Mouse (Mus musculus) cerebellum, adult 2 months (tissue): ENCODE data around the gene Ntng2. TPM values are rescaled to one million over a fixed set of nuclear protein-coding genes. Genes with fewer than 3 reads are reported as not detected.

Source experiments
- DNase-seq, 2 experiments: peaks; one replicate each; pipeline ENCODE4 v3.0.0; 2021
- H3K27ac ChIP-seq: fragments of 200-500 bp; 2 replicates; pipeline ENCODE4 v1.5.1; 2012; ENCODE audit warnings: low read length, control low read depth, inconsistent platforms; ENCODE audit not compliant: insufficient read depth
- H3K27me3 ChIP-seq: fragments of 200-500 bp; 2 replicates; pipeline ENCODE4 v1.6.1; 2012; ENCODE audit warnings: inconsistent platforms, mild to moderate bottlenecking, low read length, moderate library complexity; ENCODE audit not compliant: control insufficient read depth, insufficient read depth
- H3K4me1 ChIP-seq: fragments of 200-500 bp; 2 replicates; pipeline ENCODE4 v1.6.1; 2011; ENCODE audit warnings: low read length; ENCODE audit not compliant: control insufficient read depth, insufficient read depth
- H3K4me3 ChIP-seq: fragments of 200-500 bp; replicated peaks from 2 replicates; pipeline ENCODE3; 2011; ENCODE audit warnings: mild to moderate bottlenecking, low read depth, low read length, control low read depth; ENCODE audit not compliant: insufficient read depth
- CTCF ChIP-seq: fragments of 200-500 bp; IDR thresholded peaks from 2 replicates; pipeline ENCODE4 v1.5.1; 2011; ENCODE audit warnings: low read depth, mild to moderate bottlenecking, control low read depth, low read length, moderate library complexity, borderline replicate concordance; ENCODE audit not compliant: insufficient read depth
- POLR2A ChIP-seq: fragments of 200-500 bp; IDR thresholded peaks from 2 replicates; pipeline ENCODE4 v1.6.1; 2011; ENCODE audit warnings: low read length, control low read depth, borderline replicate concordance; ENCODE audit not compliant: insufficient read depth
- WGBS: fragments of 180-500 bp; shearing (Covaris S2); methylation state at CpG from one replicate; pipeline ENCODE4 v1.1.7; 2018; 5-methylcytosine and 5-hydroxymethylcytosine counted together
- polyA plus RNA-seq: library from polyadenylated mRNA; depleted of rRNA; stranded (reverse); fragments of >200 nt; gene quantifications from 2 replicates; pipeline ENCODE4 v1.2.3, GENCODE M21; 2012; rRNA removed

Gene Ntng2
- polyA plus RNA-seq = 25.7 and 26.0 TPM in 2 replicates

DNA sequence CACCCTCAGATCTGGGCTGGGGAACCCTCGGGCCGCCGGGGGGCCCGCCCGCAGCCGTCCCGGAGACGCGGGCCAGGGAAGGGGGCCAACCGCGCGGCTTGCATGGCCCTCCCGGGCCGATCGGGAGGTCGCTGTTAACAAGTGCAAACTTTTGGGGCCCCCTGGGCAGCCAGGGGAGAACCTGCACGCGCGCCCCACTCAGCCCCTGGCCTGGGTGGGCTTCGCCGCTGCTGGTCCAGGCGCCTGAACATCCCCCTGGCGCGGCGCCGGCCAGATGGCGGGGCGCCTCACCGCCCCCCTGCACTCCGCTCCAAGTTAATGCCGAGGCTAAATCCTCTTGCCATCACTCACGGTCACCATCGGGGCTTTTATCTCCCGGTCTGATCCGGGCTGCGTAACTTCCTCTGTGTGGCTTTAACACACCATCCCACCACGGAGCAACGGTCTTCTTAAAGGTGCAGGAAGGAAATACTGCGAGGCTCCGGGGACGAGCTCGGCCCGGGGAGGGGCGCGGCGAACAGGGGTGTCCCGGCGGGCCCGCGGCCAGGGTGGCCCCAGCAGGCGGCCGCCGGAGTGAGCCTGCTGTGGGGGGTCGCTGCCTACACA is at the start of gene Ntng2:
Ntng2 (minus strand) TSS at position 407 of the 606 bp plus-strand sequence.
- Histone ChIP-seq H3K4me1 (no peaks in the 10 kb centered on the region), H3K4me3 (peak within 1 kb of the TSS; percentile 79), H3K27ac (no peak within 1 kb of the TSS), H3K27me3 (no peaks in the 10 kb centered on the region)
- WGBS = under 1% methylated on average over 52 of the region's 54 CpGs
- TF ChIP-seq CTCF (no peak), POLR2A (no peak)
- DNase-seq = peak; percentile 50 to 56

DNA sequence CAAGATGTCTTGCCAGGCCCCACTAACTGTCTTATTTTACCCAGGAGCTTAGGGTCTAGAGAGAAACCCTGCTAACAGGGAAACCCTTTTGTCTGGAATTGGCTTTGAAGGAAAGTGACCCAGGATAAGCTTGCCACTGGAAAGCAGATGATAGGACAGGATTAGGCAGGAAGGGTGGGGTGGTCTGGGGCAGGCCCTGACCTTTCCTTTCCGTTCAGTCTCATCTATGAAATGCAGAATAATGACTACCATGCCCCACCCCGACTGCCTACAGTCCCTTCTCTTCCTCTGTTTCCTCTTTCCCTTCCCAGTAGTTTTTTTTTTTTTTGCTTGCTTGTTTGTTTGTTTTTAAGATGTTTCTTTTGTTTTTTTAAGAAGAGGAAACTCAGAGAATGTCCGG is 42.8 kb upstream of the Ntng2 start:
- H3K4me1 ChIP-seq = no peaks in the 10 kb centered on the region; the same call in 1 of the 2 replicates
- H3K27ac ChIP-seq = no peak overlapping the region
- TF ChIP-seq POLR2A (no peak), CTCF (no peak)
- 87% methylated on average over 3 of the region's 3 CpGs for WGBS
- no peak overlapping the region for H3K4me3 ChIP-seq
- no peak for DNase-seq
- no peaks in the 10 kb centered on the region for H3K27me3 ChIP-seq

DNA sequence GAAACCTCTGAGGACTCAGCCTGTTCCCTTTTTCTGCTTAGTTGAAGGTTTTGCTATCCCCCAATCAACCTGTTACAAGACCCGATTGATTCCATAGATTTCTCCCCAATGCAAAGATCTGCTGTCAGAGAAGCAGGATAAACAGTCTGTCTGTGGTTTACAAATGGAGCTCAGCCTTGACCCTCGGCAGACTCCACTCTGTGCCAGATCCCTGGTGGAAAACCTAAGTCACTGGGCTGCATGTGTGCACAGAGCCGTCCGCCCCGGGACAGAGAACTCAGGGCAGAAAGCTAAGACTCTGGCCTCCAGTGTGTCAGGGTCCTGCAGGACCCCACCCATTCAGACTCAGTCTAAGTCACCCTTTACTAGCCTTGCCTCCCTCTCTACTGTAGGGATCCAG is 34.8 kb upstream of the Ntng2 start:
- WGBS = 81% methylated on average over 5 of the region's 5 CpGs

DNA sequence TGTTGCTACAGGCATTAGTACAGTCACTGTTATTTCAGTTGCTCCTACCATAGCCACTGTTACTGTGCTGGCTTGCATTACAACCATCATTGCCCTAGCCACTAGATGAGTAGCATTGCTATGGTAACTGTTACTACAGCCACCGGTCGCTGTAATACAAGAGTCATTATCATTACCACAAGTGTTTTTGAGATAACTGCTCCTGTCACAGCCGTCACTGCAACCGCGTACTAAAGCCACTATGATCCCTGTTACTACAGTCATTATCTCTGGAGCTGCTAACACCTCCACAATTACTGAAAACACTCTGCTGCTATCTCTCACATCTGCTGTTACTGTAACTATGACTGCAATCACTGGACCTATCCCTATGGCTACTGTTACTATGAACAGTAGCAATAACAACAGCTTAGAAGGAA is 24.9 kb upstream of the Ntng2 start:
- H3K27ac ChIP-seq = no peak overlapping the region
- WGBS = 89% methylated on average over 5 of the region's 5 CpGs
- TF ChIP-seq POLR2A (no peak), CTCF (no peak)
- no peaks in the 10 kb centered on the region for H3K4me1 ChIP-seq
- no peak overlapping the region for H3K4me3 ChIP-seq
- no peak for DNase-seq
- H3K27me3 ChIP-seq = no peaks in the 10 kb centered on the region

More for the DNA sequence above, 34.8 kb upstream of the Ntng2 start:
- Histone ChIP-seq H3K4me3 (no peak overlapping the region), H3K27me3 (no peaks in the 10 kb centered on the region), H3K27ac (no peak overlapping the region), H3K4me1 (no peaks in the 10 kb centered on the region; the same call in 1 of the 2 replicates)
- TF ChIP-seq CTCF (no peak), POLR2A (no peak)
- DNase-seq = no peak

DNA sequence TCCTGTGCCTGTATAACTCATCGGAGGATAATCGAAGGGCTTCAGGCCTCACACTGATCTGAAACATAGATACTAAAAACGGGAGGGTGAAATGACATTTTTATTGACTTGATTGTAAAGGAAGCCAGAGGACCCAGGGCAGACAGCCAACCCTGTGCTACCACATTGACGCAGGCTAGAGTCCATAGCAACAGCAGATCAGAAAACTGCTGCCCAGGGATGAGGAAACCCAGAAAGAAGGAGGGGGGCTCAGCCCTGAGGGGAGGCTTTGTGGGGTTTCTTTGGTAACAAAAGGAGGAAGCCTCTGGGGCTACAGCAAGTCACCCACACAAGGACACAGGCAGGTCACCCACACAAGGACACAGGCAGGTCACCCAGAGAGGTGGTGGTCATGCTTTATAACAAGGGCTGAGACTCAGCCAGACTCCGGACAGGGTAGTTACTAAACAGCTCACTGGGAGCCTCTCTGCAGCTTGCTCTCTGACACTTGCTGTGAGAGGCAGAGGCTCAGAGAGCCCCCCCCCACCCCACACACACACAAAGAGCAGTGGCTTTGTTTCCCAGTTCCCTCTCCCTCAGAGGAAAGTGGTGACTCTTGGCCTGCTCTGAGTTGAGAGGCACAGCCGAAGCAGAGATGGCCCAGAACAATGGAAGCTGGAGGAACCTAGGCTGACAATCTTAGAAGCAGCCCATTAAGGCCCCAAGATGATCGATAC is 19.2 kb upstream of the Ntng2 start:
- Histone ChIP-seq H3K4me3 (no peak overlapping the region), H3K27me3 (no peaks in the 10 kb centered on the region), H3K4me1 (peaks cover 2% of the 10 kb centered on the region), H3K27ac (no peak overlapping the region)
- WGBS = 45% methylated on average over 7 of the region's 7 CpGs
- no peak for DNase-seq
- TF ChIP-seq CTCF (no peak), POLR2A (no peak)

DNA sequence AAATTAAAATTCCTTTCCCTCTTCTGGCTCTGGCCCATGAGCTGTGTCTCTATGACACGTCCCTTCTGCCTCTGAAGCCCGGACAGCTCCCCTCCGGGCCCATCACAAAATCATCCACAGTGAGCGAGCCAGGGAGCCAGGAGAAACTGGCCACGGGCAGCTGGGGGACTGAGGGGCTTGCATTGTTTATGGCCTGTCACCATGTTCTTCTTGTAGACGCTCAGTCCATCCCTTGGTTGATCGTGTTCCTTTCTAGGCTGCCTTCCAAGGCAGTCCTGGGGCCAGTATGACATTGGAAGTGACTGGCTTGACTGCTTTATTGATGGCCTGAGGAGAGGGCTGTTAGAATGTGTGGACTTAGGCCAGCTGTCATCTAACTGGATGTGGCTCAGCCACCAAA is 18.3 kb upstream of the Ntng2 start:
- DNase-seq = no peak
- no peak for TF ChIP-seq POLR2A
- no peak for TF ChIP-seq CTCF
- no peak overlapping the region for H3K27ac ChIP-seq
- H3K27me3 ChIP-seq = no peaks in the 10 kb centered on the region
- H3K4me1 ChIP-seq = peaks cover 8% of the 10 kb centered on the region
- no peak overlapping the region for H3K4me3 ChIP-seq
- 52% methylated on average over 7 of the region's 7 CpGs for WGBS

DNA sequence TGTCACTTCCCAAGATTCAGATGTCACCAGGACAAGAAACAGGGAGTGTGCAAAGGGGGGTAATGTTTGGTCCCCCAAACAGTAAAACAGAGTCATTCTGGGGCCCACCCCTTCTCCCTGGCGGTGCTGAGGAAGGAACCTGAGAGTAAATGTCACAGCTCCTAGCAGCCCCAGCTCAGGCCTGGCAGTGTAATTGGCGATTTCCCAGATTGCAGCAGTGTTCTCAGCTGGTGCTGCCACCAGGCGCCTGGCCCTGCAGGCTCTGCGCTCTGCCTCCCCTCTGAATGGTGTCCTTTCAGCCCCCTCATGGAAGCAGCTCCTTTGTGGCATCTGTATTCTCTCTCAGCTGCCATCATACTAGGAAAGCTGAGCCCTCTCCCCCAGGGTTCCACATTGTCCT is 14.0 kb upstream of the Ntng2 start:
- no peak overlapping the region for H3K4me3 ChIP-seq
- peak; percentile 35 to 54 for DNase-seq
- TF ChIP-seq POLR2A = no peak
- no peak for TF ChIP-seq CTCF
- H3K4me1 ChIP-seq = peaks cover 8% of the 10 kb centered on the region
- H3K27ac ChIP-seq = no peak overlapping the region
- no peaks in the 10 kb centered on the region for H3K27me3 ChIP-seq
- WGBS = 24% methylated on average over 4 of the region's 4 CpGs

DNA sequence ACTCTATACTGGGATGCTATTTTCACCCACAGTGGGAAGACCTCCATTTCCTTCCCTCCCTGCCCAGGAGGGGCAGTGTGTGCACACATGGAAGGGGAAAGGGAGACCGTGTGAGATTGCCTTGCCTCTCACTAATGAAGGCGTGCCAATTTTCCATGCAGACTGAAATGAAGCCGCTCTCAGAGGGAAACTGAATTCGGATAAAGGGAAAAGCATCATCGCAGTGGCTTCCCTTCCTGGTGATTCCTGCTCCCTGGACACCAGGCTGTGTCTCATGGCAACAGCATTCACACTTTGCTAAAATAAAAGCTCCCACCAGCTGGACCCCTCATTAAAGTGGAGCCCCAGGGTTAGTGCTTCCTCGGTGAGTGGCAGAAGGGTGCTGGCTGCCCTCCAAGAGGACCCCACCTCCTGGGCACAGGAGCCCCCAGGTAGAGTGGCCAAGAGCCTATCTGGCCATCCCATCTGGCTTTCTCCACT is 9.7 kb upstream of the Ntng2 start:
- 12% methylated on average over 6 of the region's 6 CpGs for WGBS
- no peak for DNase-seq
- Histone ChIP-seq H3K27me3 (no peaks in the 10 kb centered on the region), H3K27ac (no peak overlapping the region), H3K4me3 (no peak overlapping the region), H3K4me1 (peaks cover 8% of the 10 kb centered on the region)
- no peak for TF ChIP-seq POLR2A
- peak; percentile 31; the same call in 1 of the 2 replicates for TF ChIP-seq CTCF
